Mouse (Mus musculus) layer of hippocampus, postnatal 25 days (tissue): ENCODE data around the gene Mterf4. TPM values are rescaled to one million over a fixed set of nuclear protein-coding genes. Genes with fewer than 3 reads are reported as not detected.
"Not testable (repeated sequence)": the region's sequence is repeated elsewhere in the genome, so short reads cannot be mapped to it uniquely, and the experiment has no call there.

Experiments used
- DNase-seq, 2 experiments: peaks; one replicate each; pipeline ENCODE4 v3.0.0; 2022; ENCODE audit warnings: mixed read lengths in 2 of 2, low spot score in 1 of 2; ENCODE audit errors: extremely low spot score in 1 of 2
- total RNA-seq, 2 experiments: library from RNA; stranded (reverse); gene quantifications; 2 replicates each; pipeline ENCODE4 v1.2.3; 2021

The Mterf4 gene
- 10 to 100 TPM; 22.6 to 23.1 TPM for total RNA-seq

- DNase-seq = peak; percentile 62 to 72
Observed at GRCm38 (mm10) chr1:93305581-93306337, at the start of gene Mterf4. Mterf4 (minus strand) TSS chr1:93305915.

GRCm38 (mm10) chr1:93352724-93353123, 47.0 kb upstream of the Mterf4 start:
- no peak for DNase-seq

- DNase-seq = no peak
Observed at GRCm38 (mm10) chr1:93349701-93350100, 44.0 kb upstream of the Mterf4 start.

- DNase-seq = no peak
Observed at GRCm38 (mm10) chr1:93347176-93347575, 41.5 kb upstream of the Mterf4 start.

- peak; percentile 80 to 82 for DNase-seq
Observed at GRCm38 (mm10) chr1:93343504-93344047, 37.9 kb upstream of the Mterf4 start.

- DNase-seq = peak; percentile 84 to 86
Observed at GRCm38 (mm10) chr1:93342648-93343503, 37.2 kb upstream of the Mterf4 start, which contains the start of the genes Ppp1r7 and Pask. Ppp1r7 (plus strand) TSS chr1:93342854. Pask (minus strand) TSS chr1:93343482.

GRCm38 (mm10) chr1:93334621-93335020, 28.9 kb upstream of the Mterf4 start:
- DNase-seq = no peak

- DNase-seq = no peak
Observed at GRCm38 (mm10) chr1:93326446-93326845, 20.7 kb upstream of the Mterf4 start.

- no peak for DNase-seq
Observed at GRCm38 (mm10) chr1:93323973-93324372, 18.3 kb upstream of the Mterf4 start.

GRCm38 (mm10) chr1:93300578-93300977, 5.1 kb downstream of the Mterf4 start:
- no peak for DNase-seq

- no peak for DNase-seq
Observed at GRCm38 (mm10) chr1:93299791-93300190, 5.9 kb downstream of the Mterf4 start.

- DNase-seq = not testable (repeated sequence)
Observed at GRCm38 (mm10) chr1:93294491-93294890, 11.2 kb downstream of the Mterf4 start.

- DNase-seq = no peak
Observed at GRCm38 (mm10) chr1:93292006-93292405, 13.7 kb downstream of the Mterf4 start.

- DNase-seq = no peak
Observed at GRCm38 (mm10) chr1:93291591-93291990, 14.1 kb downstream of the Mterf4 start.

GRCm38 (mm10) chr1:93290956-93291355, 14.8 kb downstream of the Mterf4 start:
- DNase-seq = no peak

GRCm38 (mm10) chr1:93289678-93290214, 16.0 kb downstream of the Mterf4 start:
- no peak for DNase-seq

GRCm38 (mm10) chr1:93277041-93277440, 28.7 kb downstream of the Mterf4 start:
- no peak for DNase-seq

GRCm38 (mm10) chr1:93275561-93275960, 30.2 kb downstream of the Mterf4 start:
- DNase-seq = no peak

- DNase-seq = peak in 1 of 2 experiments; percentile 9
Observed at GRCm38 (mm10) chr1:93272409-93272821, 33.3 kb downstream of the Mterf4 start.

GRCm38 (mm10) chr1:93271751-93272150, 34.0 kb downstream of the Mterf4 start:
- DNase-seq = no peak
